In genomic region chr12:78327946-78328345, GRCm38 (mm10) we compare ENCODE assay signal across 22 mouse cellular contexts.
DNase-seq lines count a peak whose midpoint lies in the region; ATAC-seq and TF ChIP-seq lines count a peak whose summit lies in the region.
"Had no signal": no experiment of that assay in that cellular context is flagged by ENCODE, and none has a peak within 500 bp of the region (broad histone marks: within the 10 kb centered on the region; RNA-seq: fewer than 3 reads in every experiment).

No protein-coding gene starts in this region.

- DNase-seq in stomach, postnatal 0 days (ENCODE audit: low spot score), result no peak
- DNase-seq in liver, embryonic 13.5 days, result peak; percentile 28
- no peak for DNase-seq in urinary bladder, adult 2 months (ENCODE audit: low spot score)
- DNase-seq: adrenal gland, adult 2 months; cerebellum, adult 9-11 months; gastrocnemius, postnatal 36 days; kidney, adult 11 months; kidney, postnatal 10 days; right cerebral cortex, postnatal 4 days; thymus, postnatal 4 days had no signal

- TF ChIP-seq EP300 in stomach, postnatal 0 days (optimal IDR thresholded peaks at IDR 0.05), result no peak

- TF ChIP-seq CTCF in stomach, postnatal 0 days (IDR thresholded peaks at IDR 0.05; ENCODE audit: low read depth), result no peak

- 0 out of 2 replicates have a peak, but pooled peaks have one; percentile 30 for ATAC-seq in hindbrain, embryonic 15.5 days (ENCODE audit: low FRiP score, low read depth)
- ATAC-seq in hindbrain, embryonic 13.5 days (ENCODE audit: low FRiP score), result no peak
- ATAC-seq in stomach, embryonic 15.5 days (ENCODE audit: insufficient read depth, low FRiP score, low read depth), result 0 out of 2 replicates have a peak, but pooled peaks have one; percentile 47
- ATAC-seq in stomach, postnatal 0 days (ENCODE audit: low FRiP score, low TSS enrichment), result no peak
- ATAC-seq in liver, embryonic 13.5 days (ENCODE audit: low read depth), result peak; percentile 99
- no peak for ATAC-seq in monocyte, adult 5-6 weeks (replicated peaks; ENCODE audit: insufficient number of reproducible peaks, low FRiP score, low TSS enrichment, poor library complexity, severe bottlenecking)
- ATAC-seq in heart, embryonic 11.5 days (replicated peaks; ENCODE audit: insufficient number of reproducible peaks, low FRiP score, low TSS enrichment), result no peak
- ATAC-seq: forebrain, embryonic 16.5 days had no signal

- H3K27ac ChIP-seq in hindbrain, embryonic 15.5 days (replicated peaks), result no peak overlapping the region
- no peak overlapping the region for H3K27ac ChIP-seq in hindbrain, embryonic 13.5 days
- H3K27ac ChIP-seq in stomach, embryonic 15.5 days, result no peak overlapping the region
- H3K27ac ChIP-seq in stomach, postnatal 0 days (replicated peaks), result no peak overlapping the region
- H3K27ac ChIP-seq in liver, embryonic 13.5 days, result no peak overlapping the region; the same call in 1 of the 2 replicates
- H3K27ac ChIP-seq in heart, embryonic 11.5 days (ENCODE audit: low read depth, low read length), result no peak overlapping the region
- H3K27ac ChIP-seq: embryonic facial prominence, embryonic 12.5 days; hindbrain, embryonic 12.5 days; limb, embryonic 13.5 days; midbrain, embryonic 10.5 days; neural tube, embryonic 12.5 days had no signal

- 92% methylated on average over 4 of the region's 4 CpGs for WGBS in hindbrain, embryonic 15.5 days
- WGBS in hindbrain, embryonic 13.5 days, result 90% methylated on average over 4 of the region's 4 CpGs
- WGBS in stomach, embryonic 15.5 days, result 78% methylated on average over 4 of the region's 4 CpGs
- 73% methylated on average over 4 of the region's 4 CpGs for WGBS in stomach, postnatal 0 days
- WGBS in liver, embryonic 13.5 days (ENCODE audit: insufficient replicate concordance), result 35% methylated on average over 4 of the region's 4 CpGs
- 80% methylated on average over 4 of the region's 4 CpGs for WGBS in heart, embryonic 11.5 days (ENCODE audit: insufficient replicate concordance)

- H3K27me3 ChIP-seq in hindbrain, embryonic 15.5 days, result no peaks in the 10 kb centered on the region
- H3K27me3 ChIP-seq in hindbrain, embryonic 13.5 days, result no peaks in the 10 kb centered on the region
- no peaks in the 10 kb centered on the region for H3K27me3 ChIP-seq in stomach, embryonic 15.5 days (replicated peaks)
- no peaks in the 10 kb centered on the region for H3K27me3 ChIP-seq in stomach, postnatal 0 days (ENCODE audit: control insufficient read depth, insufficient read depth, low read length)
- H3K27me3 ChIP-seq in liver, embryonic 13.5 days, result no peaks in the 10 kb centered on the region
- no peaks in the 10 kb centered on the region for H3K27me3 ChIP-seq in heart, embryonic 11.5 days (ENCODE audit: control insufficient read depth, insufficient read depth, low read length)
- H3K27me3 ChIP-seq: CH12.LX; embryonic facial prominence, embryonic 12.5 days; hindbrain, embryonic 12.5 days; limb, embryonic 13.5 days; neural tube, embryonic 12.5 days had no signal

- H3K4me2 ChIP-seq in hindbrain, embryonic 15.5 days, result no peak overlapping the region
- no peak overlapping the region for H3K4me2 ChIP-seq in hindbrain, embryonic 13.5 days
- H3K4me2 ChIP-seq in stomach, embryonic 15.5 days, result no peak overlapping the region
- H3K4me2 ChIP-seq in stomach, postnatal 0 days (replicated peaks; ENCODE audit: low read depth), result no peak overlapping the region
- H3K4me2 ChIP-seq in liver, embryonic 13.5 days, result no peak overlapping the region
- H3K4me2 ChIP-seq in heart, embryonic 11.5 days, result no peak overlapping the region
- H3K4me2 ChIP-seq: embryonic facial prominence, embryonic 12.5 days; hindbrain, embryonic 12.5 days; limb, embryonic 13.5 days; neural tube, embryonic 12.5 days had no signal

- no peaks in the 10 kb centered on the region for H3K4me1 ChIP-seq in hindbrain, embryonic 15.5 days (replicated peaks)
- no peaks in the 10 kb centered on the region for H3K4me1 ChIP-seq in hindbrain, embryonic 13.5 days (replicated peaks)
- H3K4me1 ChIP-seq in stomach, embryonic 15.5 days, result no peaks in the 10 kb centered on the region
- no peaks in the 10 kb centered on the region for H3K4me1 ChIP-seq in stomach, postnatal 0 days (replicated peaks; ENCODE audit: control insufficient read depth, insufficient read depth)
- H3K4me1 ChIP-seq in liver, embryonic 13.5 days (replicated peaks), result peaks cover 10% of the 10 kb centered on the region
- no peaks in the 10 kb centered on the region for H3K4me1 ChIP-seq in heart, embryonic 11.5 days (ENCODE audit: control insufficient read depth, insufficient read depth, low read length)
- H3K4me1 ChIP-seq: embryonic facial prominence, embryonic 12.5 days; hindbrain, embryonic 12.5 days; limb, embryonic 13.5 days; midbrain, embryonic 10.5 days; neural tube, embryonic 12.5 days had no signal

- H3K9ac ChIP-seq in hindbrain, embryonic 15.5 days, result no peak overlapping the region
- H3K9ac ChIP-seq in hindbrain, embryonic 13.5 days, result no peak overlapping the region
- no peak overlapping the region for H3K9ac ChIP-seq in stomach, embryonic 15.5 days
- no peak overlapping the region for H3K9ac ChIP-seq in stomach, postnatal 0 days (ENCODE audit: low read length)
- H3K9ac ChIP-seq in liver, embryonic 13.5 days, result no peak overlapping the region
- H3K9ac ChIP-seq in heart, embryonic 11.5 days (ENCODE audit: low read depth, low read length), result no peak overlapping the region
- H3K9ac ChIP-seq: embryonic facial prominence, embryonic 12.5 days; hindbrain, embryonic 12.5 days; limb, embryonic 13.5 days; neural tube, embryonic 12.5 days had no signal

- H3K36me3 ChIP-seq in hindbrain, embryonic 15.5 days, result no peaks in the 10 kb centered on the region
- H3K36me3 ChIP-seq in hindbrain, embryonic 13.5 days, result no peaks in the 10 kb centered on the region
- no peaks in the 10 kb centered on the region for H3K36me3 ChIP-seq in stomach, embryonic 15.5 days
- no peaks in the 10 kb centered on the region for H3K36me3 ChIP-seq in stomach, postnatal 0 days (ENCODE audit: control insufficient read depth, insufficient read depth, low read length)
- no peaks in the 10 kb centered on the region for H3K36me3 ChIP-seq in liver, embryonic 13.5 days
- H3K36me3 ChIP-seq in heart, embryonic 11.5 days (ENCODE audit: control insufficient read depth, insufficient read depth, low read length), result no peaks in the 10 kb centered on the region
- H3K36me3 ChIP-seq: embryonic facial prominence, embryonic 12.5 days; hindbrain, embryonic 12.5 days; limb, embryonic 13.5 days; midbrain, embryonic 10.5 days; neural tube, embryonic 12.5 days had no signal

- no peaks in the 10 kb centered on the region for H3K9me3 ChIP-seq in hindbrain, embryonic 15.5 days
- H3K9me3 ChIP-seq in hindbrain, embryonic 13.5 days, result no peaks in the 10 kb centered on the region
- no peaks in the 10 kb centered on the region for H3K9me3 ChIP-seq in stomach, embryonic 15.5 days
- no peaks in the 10 kb centered on the region for H3K9me3 ChIP-seq in stomach, postnatal 0 days (ENCODE audit: control insufficient read depth, low read length)
- no peaks in the 10 kb centered on the region for H3K9me3 ChIP-seq in liver, embryonic 13.5 days (replicated peaks)
- no peaks in the 10 kb centered on the region for H3K9me3 ChIP-seq in heart, embryonic 11.5 days (replicated peaks; ENCODE audit: control insufficient read depth, low read length)
- H3K9me3 ChIP-seq: embryonic facial prominence, embryonic 12.5 days; hindbrain, embryonic 12.5 days; limb, embryonic 13.5 days; midbrain, embryonic 10.5 days; neural tube, embryonic 12.5 days had no signal

- H3K4me3 ChIP-seq in hindbrain, embryonic 15.5 days, result no peak overlapping the region
- no peak overlapping the region for H3K4me3 ChIP-seq in hindbrain, embryonic 13.5 days
- no peak overlapping the region for H3K4me3 ChIP-seq in stomach, embryonic 15.5 days (replicated peaks)
- no peak overlapping the region for H3K4me3 ChIP-seq in stomach, postnatal 0 days (ENCODE audit: low read depth, low read length)
- H3K4me3 ChIP-seq in liver, embryonic 13.5 days (replicated peaks), result no peak overlapping the region
- H3K4me3 ChIP-seq in heart, embryonic 11.5 days (ENCODE audit: low read depth, low read length), result no peak overlapping the region
- H3K4me3 ChIP-seq: embryonic facial prominence, embryonic 12.5 days; hindbrain, embryonic 12.5 days; limb, embryonic 13.5 days; midbrain, embryonic 10.5 days; neural tube, embryonic 12.5 days had no signal

Comparison
In these comparisons a context has a peak if more than half of its experiments do, and no peak if none do; other contexts are left out.
1. ATAC-seq: peak in hindbrain, embryonic 15.5 days (single experiment), stomach, embryonic 15.5 days (single experiment) and liver, embryonic 13.5 days (single experiment); none in hindbrain, embryonic 13.5 days (single experiment), stomach, postnatal 0 days (single experiment), monocyte, adult 5-6 weeks (single experiment) and heart, embryonic 11.5 days (single experiment).